Mouse (Mus musculus): Measurements from ENCODE around the gene Srgap2. TPM values are rescaled to one million over a fixed set of nuclear protein-coding genes. Genes with fewer than 3 reads are reported as not detected.
A peak's percentile ranks its signal among the peaks of the same experiment; 100 is the strongest.

Srgap2 gene
- polyA plus RNA-seq, 1 experiment from 2014 or later = 25.3 TPM

DNA sequence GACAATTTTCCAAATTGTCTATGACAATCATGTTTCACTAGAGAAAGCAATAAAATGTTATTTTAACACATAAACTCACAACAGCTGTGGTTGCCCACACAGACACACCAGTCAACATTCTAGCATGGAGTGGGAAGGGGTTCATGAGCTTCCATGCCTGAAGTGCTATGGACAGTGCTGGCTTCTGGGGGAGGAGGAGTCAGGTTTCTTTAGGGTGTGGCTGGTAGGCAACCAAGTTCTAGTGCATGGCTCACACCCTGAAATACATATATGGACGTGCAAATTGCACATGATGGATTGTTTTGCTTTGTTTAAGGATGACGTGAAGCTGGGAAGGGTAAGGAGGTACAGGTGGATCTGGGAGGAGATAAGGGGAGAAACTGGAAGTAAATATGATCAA lies 72.8 kb downstream of the Srgap2 start:
- H3K4me2 ChIP-seq = no peak overlapping the region
- no peaks in the 10 kb centered on the region for H3K36me3 ChIP-seq (replicated peaks)
- H3K9me3 ChIP-seq = no peaks in the 10 kb centered on the region
- no peaks in the 10 kb centered on the region for H3K27me3 ChIP-seq (replicated peaks)
- H3K4me3 ChIP-seq = no peak overlapping the region
- peaks cover 17% of the 10 kb centered on the region for H3K4me1 ChIP-seq
- no peak for ATAC-seq (replicated peaks)
- H3K27ac ChIP-seq = no peak overlapping the region
- 91% methylated on average over 2 of the region's 2 CpGs for WGBS
- H3K9ac ChIP-seq = no peak overlapping the region

DNA sequence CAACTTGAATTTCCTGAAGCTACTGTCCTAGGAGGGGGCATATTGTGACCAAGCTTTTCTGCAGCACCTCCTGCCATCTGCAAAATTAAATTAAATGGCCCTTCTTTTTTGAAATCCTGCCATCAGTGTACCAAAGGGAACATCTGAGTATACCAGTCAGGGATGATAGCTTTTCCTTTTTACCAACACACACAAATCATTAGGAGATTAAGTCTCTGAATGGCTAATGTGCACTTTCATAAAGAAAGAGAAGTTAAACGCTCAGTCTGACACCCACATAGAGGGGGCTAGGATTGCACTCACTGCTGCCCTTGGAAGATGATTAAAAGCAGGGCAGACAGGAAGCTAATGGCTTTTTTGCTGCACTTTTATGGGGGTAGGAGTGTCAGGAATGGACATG lies 73.8 kb downstream of the Srgap2 start:
- H3K9ac ChIP-seq = no peak overlapping the region
- peak overlapping the region; percentile 23 for H3K27ac ChIP-seq
- H3K36me3 ChIP-seq (replicated peaks) = no peaks in the 10 kb centered on the region
- H3K4me2 ChIP-seq = no peak overlapping the region
- ATAC-seq (replicated peaks) = peak; percentile 60; the same call in 1 of the 2 replicates
- no peak overlapping the region for H3K4me3 ChIP-seq
- WGBS = 2% methylated on average over 1 of the region's 1 CpGs
- peaks cover 20% of the 10 kb centered on the region for H3K4me1 ChIP-seq
- H3K9me3 ChIP-seq = no peaks in the 10 kb centered on the region
- no peaks in the 10 kb centered on the region for H3K27me3 ChIP-seq (replicated peaks)

DNA sequence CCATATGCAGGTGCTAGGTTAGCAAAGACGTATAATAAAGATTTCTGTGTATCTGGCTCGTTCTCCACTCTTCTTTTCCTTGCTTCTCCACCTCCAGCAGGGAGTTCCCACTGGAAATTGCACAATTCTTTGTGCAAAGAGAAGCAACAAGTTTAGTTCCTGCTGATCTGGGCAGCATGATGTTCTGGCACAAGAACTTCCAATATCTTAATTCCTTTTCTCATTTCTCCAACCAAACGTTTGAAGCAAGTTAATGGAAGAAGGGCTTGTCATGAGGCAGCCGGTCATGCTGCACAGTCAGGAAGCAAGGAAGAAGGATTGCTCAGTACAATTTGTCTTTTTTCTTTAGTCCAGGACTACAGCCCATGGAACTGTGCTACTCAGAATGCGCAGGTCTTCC lies 78.8 kb downstream of the Srgap2 start:
- Histone ChIP-seq H3K27ac (no peak overlapping the region), H3K36me3 (replicated peaks) (no peaks in the 10 kb centered on the region), H3K4me1 (peaks cover 14% of the 10 kb centered on the region), H3K9me3 (no peaks in the 10 kb centered on the region), H3K4me3 (no peak overlapping the region), H3K4me2 (no peak overlapping the region), H3K27me3 (replicated peaks) (no peaks in the 10 kb centered on the region), H3K9ac (no peak overlapping the region)
- WGBS = 79% methylated on average over 5 of the region's 5 CpGs
- ATAC-seq (replicated peaks) = no peak

DNA sequence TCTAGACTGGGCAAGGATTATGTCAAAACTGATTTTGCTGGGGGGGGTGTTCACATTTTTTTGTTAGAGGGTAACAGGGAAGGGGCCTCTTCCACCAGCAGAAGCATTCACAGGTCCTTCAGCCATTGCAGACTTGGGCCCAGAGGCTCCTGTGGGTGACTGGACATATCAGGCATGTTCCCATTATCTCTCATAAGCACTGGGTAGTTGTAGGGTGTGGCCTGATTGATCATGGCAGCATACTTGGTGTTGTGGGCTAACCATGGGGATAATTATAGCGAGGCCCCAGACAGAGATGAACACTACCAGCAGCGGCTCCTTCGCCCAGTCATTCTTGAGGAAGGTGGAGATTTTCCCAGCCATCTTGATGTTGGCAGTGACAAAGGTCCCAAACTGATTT lies 79.8 kb downstream of the Srgap2 start:
- Histone ChIP-seq H3K36me3 (replicated peaks) (no peaks in the 10 kb centered on the region), H3K27me3 (replicated peaks) (no peaks in the 10 kb centered on the region), H3K4me1 (0 out of 2 replicates have a peak, but pooled peaks cover 5% of the 10 kb centered on the region), H3K4me3 (no peak overlapping the region), H3K9ac (no peak overlapping the region), H3K27ac (no peak overlapping the region), H3K9me3 (no peaks in the 10 kb centered on the region), H3K4me2 (no peak overlapping the region)
- WGBS = 90% methylated on average over 3 of the region's 3 CpGs
- ATAC-seq (replicated peaks) = no peak

DNA sequence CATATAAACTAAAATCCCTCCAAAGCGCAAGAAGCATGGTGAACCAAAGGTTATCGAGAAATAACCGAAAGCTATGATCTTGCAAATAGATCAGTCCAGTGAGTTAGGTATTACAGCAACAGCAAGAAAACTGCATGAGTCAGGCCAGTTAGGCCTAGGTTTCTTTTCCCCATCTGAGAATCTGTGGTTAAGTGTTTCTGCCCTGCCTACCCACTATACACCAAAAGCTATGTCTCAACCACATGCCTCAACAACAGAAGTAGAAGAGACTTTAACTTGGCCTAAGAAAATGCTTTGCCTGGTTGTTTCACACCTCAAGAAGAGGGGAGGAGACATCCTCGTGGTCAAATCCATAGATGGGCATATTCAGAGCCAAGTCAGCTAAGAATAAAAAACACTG lies 80.6 kb downstream of the Srgap2 start:
- Histone ChIP-seq H3K9me3 (no peaks in the 10 kb centered on the region), H3K27ac (no peak overlapping the region), H3K27me3 (replicated peaks) (no peaks in the 10 kb centered on the region), H3K4me1 (0 out of 2 replicates have a peak, but pooled peaks cover 4% of the 10 kb centered on the region), H3K9ac (no peak overlapping the region), H3K4me3 (no peak overlapping the region), H3K36me3 (replicated peaks) (no peaks in the 10 kb centered on the region), H3K4me2 (no peak overlapping the region)
- WGBS = 95% methylated on average over 4 of the region's 4 CpGs
- no peak for ATAC-seq (replicated peaks)

DNA sequence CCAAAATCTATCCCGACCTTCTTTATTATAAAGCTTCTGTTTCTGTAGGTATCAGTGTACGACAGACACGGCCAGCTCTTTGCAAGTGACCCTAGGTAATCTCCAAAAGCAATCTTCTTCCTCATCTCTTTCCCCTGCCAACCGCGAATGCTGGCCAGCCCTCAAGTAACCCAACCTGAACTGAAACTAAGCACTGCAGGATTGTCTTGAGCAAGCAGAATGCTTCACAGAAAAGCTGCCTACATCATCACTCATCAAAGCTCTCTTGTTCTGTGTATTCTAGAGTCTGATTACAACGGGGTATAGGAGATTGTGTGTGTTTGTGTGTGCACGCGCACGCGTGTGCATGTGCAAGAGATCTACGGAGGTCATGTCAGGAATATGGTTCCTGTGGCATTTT lies 88.6 kb downstream of the Srgap2 start:
- ATAC-seq (replicated peaks) = no peak
- 91% methylated on average over 11 of the region's 11 CpGs for WGBS
- H3K36me3 ChIP-seq (replicated peaks) = no peaks in the 10 kb centered on the region
- no peak overlapping the region for H3K4me3 ChIP-seq
- no peak overlapping the region for H3K27ac ChIP-seq
- no peak overlapping the region for H3K9ac ChIP-seq
- H3K27me3 ChIP-seq (replicated peaks) = no peaks in the 10 kb centered on the region
- H3K9me3 ChIP-seq = no peaks in the 10 kb centered on the region
- no peak overlapping the region for H3K4me2 ChIP-seq
- peaks cover 16% of the 10 kb centered on the region; the same call in 1 of the 2 replicates for H3K4me1 ChIP-seq

DNA sequence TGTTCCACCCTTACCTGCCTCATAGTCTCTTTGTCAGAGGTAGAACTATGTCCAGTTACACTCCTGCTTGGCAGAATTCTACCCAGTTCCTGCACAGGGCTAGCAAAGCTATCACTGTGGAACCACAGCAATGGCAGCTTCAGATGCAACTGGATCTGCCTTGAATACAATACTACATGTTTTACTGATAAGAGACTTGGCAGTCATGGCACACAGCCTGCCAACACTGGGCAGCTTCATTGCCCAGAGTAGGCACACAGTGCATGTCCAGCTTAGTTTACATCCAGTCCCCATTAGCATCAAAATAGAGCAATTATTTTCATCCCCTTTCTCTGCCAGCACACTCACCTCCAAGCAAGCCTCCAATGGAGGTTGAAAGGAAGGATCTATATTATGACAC lies 89.2 kb downstream of the Srgap2 start:
- Histone ChIP-seq H3K9me3 (no peaks in the 10 kb centered on the region), H3K4me2 (no peak overlapping the region), H3K4me1 (peaks cover 16% of the 10 kb centered on the region; the same call in 1 of the 2 replicates), H3K4me3 (no peak overlapping the region), H3K36me3 (replicated peaks) (no peaks in the 10 kb centered on the region), H3K27ac (no peak overlapping the region), H3K9ac (no peak overlapping the region), H3K27me3 (replicated peaks) (no peaks in the 10 kb centered on the region)
- no peak for ATAC-seq (replicated peaks)

DNA sequence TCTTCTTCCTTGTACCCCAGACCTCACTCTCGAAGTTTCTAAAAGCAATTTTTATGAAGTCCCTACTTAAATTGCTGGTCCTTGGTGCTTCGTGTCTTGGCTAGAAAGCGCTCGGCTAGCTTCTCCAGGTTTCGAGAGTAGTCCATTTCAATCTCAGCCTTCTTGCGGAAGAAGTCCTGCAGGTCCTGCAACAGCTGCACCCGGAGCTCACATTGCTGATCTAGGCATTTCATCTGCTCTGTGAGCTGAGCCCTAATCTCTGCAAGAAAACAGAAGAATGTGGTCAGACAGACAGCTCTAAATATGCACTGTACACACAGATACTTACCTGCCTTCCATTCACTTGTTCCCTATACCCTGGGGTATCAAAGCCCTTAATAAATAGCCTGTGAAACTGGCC lies 90.5 kb downstream of the Srgap2 start:
- Histone ChIP-seq H3K9ac (no peak overlapping the region), H3K36me3 (replicated peaks) (no peaks in the 10 kb centered on the region), H3K27ac (no peak overlapping the region), H3K4me2 (no peak overlapping the region), H3K4me3 (no peak overlapping the region), H3K9me3 (no peaks in the 10 kb centered on the region), H3K27me3 (replicated peaks) (no peaks in the 10 kb centered on the region), H3K4me1 (peaks cover 22% of the 10 kb centered on the region; the same call in 1 of the 2 replicates)
- ATAC-seq (replicated peaks) = no peak
- 89% methylated on average over 7 of the region's 7 CpGs for WGBS

DNA sequence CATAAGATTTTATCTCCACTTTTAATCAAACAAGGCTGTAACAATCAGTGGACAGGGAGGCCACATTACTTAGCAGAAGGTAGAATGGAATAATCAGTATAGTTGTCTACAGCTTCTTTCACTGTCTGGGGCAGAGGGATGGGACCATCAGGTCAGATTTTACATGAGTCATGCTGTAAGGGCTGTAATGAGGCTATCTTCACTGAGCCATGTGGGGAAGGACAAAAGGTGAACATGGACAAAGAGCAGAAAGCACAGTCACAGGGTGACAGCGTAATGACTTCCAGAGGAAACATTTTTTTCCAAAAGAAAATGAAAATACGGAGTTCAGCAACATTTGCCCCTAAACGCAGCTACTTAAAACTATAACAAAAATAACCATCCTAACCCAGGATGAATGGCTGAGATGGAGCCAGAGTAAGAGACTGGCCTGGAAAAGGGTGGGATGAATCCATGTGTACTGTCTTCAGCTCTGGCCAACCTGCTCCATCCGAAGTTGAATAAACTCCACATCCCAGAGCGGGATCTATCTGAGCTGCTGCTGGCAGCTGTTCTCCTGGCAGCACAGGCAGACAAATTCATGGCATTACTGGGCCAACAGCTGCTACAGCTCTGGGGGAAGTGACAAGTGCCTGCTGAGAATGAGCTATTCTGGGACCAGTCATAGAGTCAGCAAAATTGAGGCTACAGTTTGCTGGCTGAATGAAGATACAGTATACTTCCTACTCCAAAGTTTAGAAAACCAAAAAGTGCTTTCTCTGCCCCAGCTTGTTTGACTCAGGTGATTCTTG lies 95.5 kb downstream of the Srgap2 start:
- no peak overlapping the region for H3K9ac ChIP-seq
- H3K4me3 ChIP-seq = no peak overlapping the region
- WGBS = 69% methylated on average over 5 of the region's 5 CpGs
- ATAC-seq (replicated peaks) = no peak; the same call in 1 of the 2 replicates
- peaks cover 29% of the 10 kb centered on the region for H3K4me1 ChIP-seq
- H3K4me2 ChIP-seq = no peak overlapping the region
- H3K27me3 ChIP-seq (replicated peaks) = no peaks in the 10 kb centered on the region
- no peaks in the 10 kb centered on the region for H3K9me3 ChIP-seq
- no peaks in the 10 kb centered on the region for H3K36me3 ChIP-seq (replicated peaks)
- peak overlapping the region; percentile 26 for H3K27ac ChIP-seq

DNA sequence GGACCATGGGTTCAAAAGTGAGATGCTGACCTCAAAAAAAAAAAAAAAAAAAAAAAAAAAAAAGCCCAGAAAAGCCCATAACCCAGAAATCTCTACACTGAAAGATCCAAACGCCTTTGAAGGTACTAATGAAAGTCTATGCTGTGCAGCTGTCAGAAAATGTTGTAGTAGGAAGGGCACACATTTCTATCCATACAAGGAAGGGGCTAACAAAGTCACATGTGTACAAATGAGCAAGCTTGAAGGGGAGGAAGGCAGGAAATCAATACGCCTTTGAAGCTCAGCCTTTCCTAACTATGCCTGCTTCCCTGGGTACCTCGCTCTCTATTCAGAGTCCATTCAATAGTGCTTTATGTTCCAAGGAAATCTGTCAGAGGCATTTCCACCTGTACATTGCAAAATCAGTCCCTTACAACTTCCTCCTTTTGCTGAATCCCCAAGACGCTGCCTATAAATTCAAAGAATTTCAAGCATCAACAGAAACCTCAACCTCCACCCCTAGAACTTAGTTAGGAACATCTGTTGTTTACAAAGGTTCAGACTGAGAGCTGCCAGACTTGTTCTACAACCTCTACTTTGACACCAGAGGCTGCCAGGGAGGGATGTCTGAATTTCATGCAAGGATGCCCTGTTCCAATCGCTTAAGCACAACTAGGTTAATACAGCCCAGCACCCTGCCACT lies 99.9 kb downstream of the Srgap2 start:
- WGBS = 20% methylated on average over 5 of the region's 5 CpGs
- Histone ChIP-seq H3K27me3 (replicated peaks) (no peaks in the 10 kb centered on the region), H3K4me1 (peaks cover 30% of the 10 kb centered on the region), H3K4me2 (no peak overlapping the region), H3K9me3 (no peaks in the 10 kb centered on the region), H3K36me3 (replicated peaks) (no peaks in the 10 kb centered on the region), H3K27ac (peak overlapping the region; percentile 22), H3K4me3 (no peak overlapping the region), H3K9ac (no peak overlapping the region)
- peak; percentile 74 for ATAC-seq (replicated peaks)

DNA sequence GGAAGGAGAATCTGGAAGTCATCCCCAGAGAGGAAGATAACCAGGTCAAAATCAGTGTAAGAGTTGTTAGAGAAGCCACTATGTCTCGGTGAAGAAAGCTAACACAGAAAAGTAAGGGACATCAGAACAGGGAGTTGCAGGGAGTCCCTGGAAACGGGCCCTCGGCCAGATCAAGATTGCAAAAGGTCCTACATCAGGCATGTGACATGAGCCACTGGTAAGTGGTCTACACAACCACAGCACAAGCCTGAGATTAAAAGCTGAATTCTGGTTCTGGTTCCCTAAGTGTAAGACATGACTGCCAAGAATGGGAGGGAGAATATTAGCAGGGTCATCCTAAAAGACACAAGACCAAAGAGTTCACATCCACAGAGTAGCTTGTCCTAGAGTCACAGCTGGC lies 104.1 kb downstream of the Srgap2 start:
- ATAC-seq (replicated peaks) = no peak

DNA sequence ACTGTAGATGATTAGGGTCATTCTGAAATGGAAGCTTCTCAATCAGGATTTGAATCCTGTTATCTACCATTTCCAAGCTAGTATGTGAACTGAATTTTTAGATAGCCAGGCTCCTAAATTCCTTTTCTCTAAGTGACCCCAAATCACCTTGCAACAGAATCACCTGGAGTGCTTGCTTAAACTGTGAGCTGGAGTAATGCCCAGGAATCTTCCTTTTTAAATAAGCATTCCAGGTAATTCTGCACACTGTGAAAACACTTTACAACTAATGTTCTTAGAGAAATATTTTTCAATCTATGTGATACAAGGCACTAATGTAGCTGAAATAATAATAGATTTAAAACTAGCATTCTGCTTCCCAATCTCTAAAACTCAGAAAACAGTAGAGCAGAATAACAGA lies 106.0 kb downstream of the Srgap2 start:
- no peak overlapping the region for H3K4me2 ChIP-seq
- ATAC-seq (replicated peaks) = no peak
- no peaks in the 10 kb centered on the region for H3K9me3 ChIP-seq
- no peak overlapping the region for H3K9ac ChIP-seq
- 0 out of 2 replicates have a peak overlapping the region, but pooled peaks have one; percentile 25 for H3K27ac ChIP-seq
- no peaks in the 10 kb centered on the region for H3K27me3 ChIP-seq (replicated peaks)
- no peaks in the 10 kb centered on the region for H3K36me3 ChIP-seq (replicated peaks)
- peaks cover 32% of the 10 kb centered on the region for H3K4me1 ChIP-seq
- H3K4me3 ChIP-seq = no peak overlapping the region

More for the DNA sequence above, 104.1 kb downstream of the Srgap2 start:
- H3K4me2 ChIP-seq = no peak overlapping the region
- H3K9ac ChIP-seq = no peak overlapping the region
- WGBS = 94% methylated on average over 3 of the region's 3 CpGs
- H3K4me3 ChIP-seq = no peak overlapping the region
- H3K27me3 ChIP-seq (replicated peaks) = no peaks in the 10 kb centered on the region
- no peaks in the 10 kb centered on the region for H3K36me3 ChIP-seq (replicated peaks)
- peaks cover 31% of the 10 kb centered on the region for H3K4me1 ChIP-seq
- no peak overlapping the region for H3K27ac ChIP-seq
- no peaks in the 10 kb centered on the region for H3K9me3 ChIP-seq

DNA sequence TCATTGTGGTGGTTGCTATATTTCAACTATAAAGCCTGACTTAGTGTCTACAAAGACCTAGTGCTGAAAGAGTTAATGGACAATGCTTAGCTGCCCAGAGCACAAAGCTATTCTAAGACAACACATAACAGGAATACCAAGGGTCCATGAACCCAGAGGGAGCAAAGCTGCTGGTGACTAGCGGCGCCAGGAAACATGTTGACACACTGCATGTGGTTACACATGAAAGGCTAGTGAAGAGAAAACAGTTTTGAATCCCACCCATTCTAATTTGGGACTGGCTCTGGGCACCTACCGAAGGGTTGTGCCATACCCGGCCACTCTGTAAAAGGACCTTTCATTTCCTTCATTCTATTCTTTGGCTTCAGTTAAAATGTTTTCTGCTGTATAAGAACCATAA lies 106.5 kb downstream of the Srgap2 start:
- no peak overlapping the region for H3K4me2 ChIP-seq
- 68% methylated on average over 4 of the region's 4 CpGs for WGBS
- no peak overlapping the region for H3K9ac ChIP-seq
- peaks cover 32% of the 10 kb centered on the region for H3K4me1 ChIP-seq
- no peak for ATAC-seq (replicated peaks)
- H3K27me3 ChIP-seq (replicated peaks) = no peaks in the 10 kb centered on the region
- H3K36me3 ChIP-seq (replicated peaks) = no peaks in the 10 kb centered on the region
- no peaks in the 10 kb centered on the region for H3K9me3 ChIP-seq
- H3K27ac ChIP-seq = 0 out of 2 replicates have a peak overlapping the region, but pooled peaks have one; percentile 25
- no peak overlapping the region for H3K4me3 ChIP-seq
